Mouse (Mus musculus) layer of hippocampus, postnatal 36 days (tissue): ENCODE results near the gene Doc2g. TPM values are rescaled to one million over a fixed set of nuclear protein-coding genes. Genes with fewer than 3 reads are reported as not detected.
A peak's percentile ranks its signal among the peaks of the same experiment; 100 is the strongest.

ENCODE experiments used
- DNase-seq, 2 experiments: peaks; one replicate each; pipeline ENCODE4 v3.0.0; 2022
- total RNA-seq, 2 experiments: library from RNA; stranded (reverse); gene quantifications; 2 replicates each; pipeline ENCODE4 v1.2.3; 2021

The Doc2g gene
- total RNA-seq, 2 experiments from 2014 or later: 4.2 to 4.4 TPM

DNA sequence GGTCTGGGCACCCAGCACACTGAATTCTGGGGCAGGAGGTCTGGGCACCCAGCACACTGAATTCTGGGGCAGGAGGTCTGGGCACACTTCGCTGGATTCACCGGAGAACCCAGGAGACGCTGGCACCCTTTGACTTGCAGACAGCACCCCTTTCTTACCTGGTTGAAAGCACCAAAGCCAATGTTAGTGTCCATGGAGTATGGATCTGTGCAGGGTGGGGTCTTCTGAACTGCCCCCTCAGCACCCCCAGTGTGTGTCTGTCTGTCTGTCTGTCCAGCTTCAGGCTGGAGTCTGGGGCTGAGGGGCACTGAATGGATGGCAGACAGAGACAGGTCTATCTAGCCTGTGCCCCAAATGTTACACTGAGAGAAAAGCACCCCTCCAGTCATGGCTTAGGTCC lies 11.6 kb upstream of the Doc2g start:
- DNase-seq: no peak

DNA sequence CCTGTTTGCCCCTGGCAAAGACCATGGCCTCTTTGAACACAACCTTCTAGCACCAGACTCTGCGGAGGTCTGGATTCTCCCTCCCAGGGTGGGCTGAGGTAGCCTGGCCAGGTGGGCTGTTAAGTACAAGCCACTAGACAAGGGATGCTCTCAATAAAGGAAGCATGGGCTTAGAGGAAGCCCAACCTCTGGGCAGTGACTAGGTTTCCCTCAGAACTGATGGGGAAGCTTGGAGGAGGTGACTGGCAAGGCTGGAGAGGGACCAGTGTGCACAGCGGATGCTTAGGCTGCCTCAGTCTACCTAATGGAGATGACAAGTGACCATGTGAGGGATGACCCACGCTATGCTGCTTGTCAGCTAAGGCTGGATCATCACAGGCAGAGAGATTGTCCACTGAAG lies 11.1 kb upstream of the Doc2g start:
- no peak for DNase-seq

DNA sequence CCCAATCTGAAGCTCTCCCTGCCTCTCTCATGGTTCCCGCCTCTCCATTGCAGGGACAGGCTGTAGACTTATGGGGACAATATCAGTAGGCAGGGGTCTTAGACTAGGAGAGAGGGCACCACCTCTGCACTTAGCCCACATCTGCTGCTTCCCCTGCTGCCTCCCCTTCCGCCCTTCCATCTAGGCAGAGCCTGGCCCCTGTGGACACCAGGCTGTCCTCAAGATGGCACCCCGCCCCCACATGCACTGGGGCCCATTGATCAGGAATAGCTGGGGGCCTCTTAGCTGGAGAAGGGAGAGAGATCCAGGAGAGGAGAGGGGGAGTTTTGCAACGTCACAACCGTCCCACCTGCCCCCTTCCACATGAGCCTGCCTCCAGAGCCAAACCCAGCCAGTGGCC lies 10.7 kb upstream of the Doc2g start, which contains the start of gene Tbx10:
Gene Tbx10, plus strand, starts transcription at position 337 of the 400 bp plus-strand sequence.
- no peak for DNase-seq

DNA sequence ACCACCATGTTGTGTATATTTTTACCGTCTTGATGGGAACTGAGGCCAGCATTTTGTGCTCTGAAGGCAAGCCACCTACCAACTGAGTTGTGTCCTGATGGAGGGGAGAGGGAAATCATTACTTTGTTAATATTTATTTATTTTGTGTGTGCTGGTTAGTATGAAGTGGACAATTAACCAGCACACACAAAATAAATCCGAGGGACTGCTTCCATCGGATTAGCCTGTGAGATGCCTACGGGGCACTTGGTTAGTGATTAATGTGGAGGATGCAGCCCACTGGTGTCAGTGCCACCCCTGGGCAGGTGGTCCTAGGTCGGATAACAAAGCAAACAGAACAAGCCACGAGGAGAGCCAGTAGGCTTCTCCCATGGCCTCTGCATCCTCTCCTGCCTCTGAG lies 8.2 kb upstream of the Doc2g start:
- DNase-seq: no peak

DNA sequence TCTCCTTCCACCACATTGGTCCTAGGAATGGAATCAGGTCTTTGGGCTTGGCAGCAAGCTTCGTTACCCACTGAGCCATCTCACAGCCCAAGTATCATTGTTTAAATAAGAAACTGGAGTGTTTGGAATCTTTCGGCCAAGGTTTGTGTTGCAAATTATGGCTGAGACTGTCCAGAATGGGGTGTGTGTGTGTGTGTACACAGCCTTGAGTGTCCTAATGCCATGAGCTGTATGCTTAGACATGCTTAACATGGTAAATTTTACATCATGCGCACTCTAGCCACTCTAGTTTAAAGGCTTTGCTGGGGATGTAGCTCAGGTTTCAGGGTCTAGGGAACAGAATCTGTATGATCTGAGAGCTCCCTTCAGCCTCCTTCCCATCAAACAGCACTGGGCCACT lies 7.6 kb upstream of the Doc2g start:
- no peak for DNase-seq

DNA sequence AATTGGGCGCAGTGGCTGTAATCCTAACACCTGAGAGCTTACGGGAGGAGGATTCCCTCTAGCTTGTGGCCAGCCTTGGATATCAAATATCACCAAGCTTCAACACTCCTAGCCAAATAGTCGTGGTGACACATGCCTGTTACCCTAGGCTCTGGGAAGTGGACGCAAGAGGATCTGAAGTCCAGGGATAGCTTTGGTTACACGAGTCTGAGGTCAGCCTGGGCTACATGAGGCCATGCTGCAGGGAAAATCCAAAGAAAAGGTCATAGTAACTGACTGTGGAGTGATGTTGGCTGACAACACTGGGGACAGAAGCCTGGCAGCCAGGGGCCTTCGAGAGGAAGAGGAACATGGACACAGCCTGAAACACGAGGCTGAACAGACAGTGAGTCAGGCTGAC lies 7.0 kb upstream of the Doc2g start:
- no peak for DNase-seq

DNA sequence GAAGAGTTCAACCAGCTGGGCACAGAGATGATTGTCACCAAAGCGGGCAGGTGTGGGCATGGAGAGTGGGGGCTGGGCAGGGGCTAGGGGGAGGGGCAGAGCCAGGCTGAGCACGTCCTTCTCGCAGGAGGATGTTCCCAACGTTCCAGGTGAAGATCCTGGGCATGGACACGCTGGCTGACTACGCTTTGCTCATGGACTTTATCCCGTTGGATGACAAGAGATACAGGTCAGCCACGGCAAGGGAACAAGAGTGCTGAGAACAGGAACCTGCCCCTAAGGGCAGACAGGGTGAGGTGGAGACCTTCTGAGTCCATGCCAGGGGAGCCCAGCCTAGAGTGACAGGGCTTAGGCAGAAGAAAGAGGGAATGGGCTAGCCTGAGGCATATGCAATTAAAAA lies 6.4 kb upstream of the Doc2g start:
- DNase-seq: no peak

DNA sequence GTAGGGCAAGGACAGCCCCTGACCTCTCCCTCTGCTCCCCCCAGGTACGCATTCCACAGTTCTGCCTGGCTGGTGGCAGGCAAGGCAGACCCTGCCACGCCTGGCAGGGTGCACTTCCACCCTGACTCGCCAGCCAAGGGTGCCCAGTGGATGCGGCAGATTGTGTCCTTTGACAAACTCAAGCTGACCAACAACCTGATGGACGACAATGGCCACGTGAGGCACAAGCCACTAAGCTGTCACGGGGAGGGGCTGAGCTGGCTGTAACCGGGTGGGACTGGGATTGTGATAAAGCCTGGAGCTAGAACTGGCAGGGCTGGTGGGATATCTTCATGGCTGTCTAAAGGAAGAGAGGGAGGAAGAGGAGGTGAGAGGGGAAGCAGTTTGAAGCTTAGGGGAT lies 5.9 kb upstream of the Doc2g start:
- DNase-seq: no peak

DNA sequence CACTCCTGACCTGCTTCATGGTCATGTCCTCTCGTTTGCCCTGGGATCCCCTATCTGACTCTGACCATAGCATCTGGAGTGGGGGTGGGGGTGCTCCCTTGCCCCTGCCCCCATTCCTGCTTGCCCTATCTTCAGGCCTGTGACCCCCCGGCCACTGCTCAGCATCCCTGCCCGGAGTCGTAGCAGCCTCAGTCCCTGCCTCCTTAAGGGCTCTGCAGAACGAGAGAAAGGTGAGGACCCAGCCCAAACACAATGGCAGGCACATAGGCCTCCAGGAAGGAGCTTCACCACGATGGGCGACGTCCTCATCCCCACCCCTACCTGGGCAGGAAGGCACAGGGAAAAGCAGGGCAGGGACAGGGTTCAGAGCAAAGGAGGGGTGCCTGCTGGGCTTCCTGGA lies 4.8 kb upstream of the Doc2g start:
- DNase-seq: no peak

DNA sequence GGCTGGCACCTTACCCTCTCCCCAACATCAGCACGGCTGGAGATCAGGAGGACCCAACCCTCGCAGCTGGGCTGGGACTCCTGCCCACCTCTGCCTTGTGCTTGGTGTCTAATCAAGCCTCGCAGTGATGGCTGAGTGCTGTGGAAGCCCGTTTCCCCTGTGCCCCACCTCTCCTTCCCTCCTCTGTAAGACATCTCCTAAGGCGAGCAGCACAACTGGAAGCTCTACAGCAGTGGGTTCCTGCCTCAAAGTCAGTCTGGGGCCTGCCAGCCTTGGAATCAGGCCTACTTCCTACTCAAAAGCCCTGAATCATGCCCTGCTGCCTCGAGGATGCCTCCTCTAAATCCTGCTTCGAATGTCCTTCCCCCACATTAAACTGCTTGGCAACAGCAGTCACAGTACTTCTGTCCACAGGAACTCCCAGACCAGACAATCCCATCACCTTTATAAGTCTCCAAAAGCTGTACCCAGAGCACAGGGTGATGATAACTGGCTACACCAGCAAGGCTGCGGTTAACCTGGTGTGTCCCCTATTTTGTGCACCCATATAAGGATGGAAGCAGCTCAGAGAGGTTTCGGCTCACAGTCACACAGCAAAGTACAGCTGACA lies 3.9 kb upstream of the Doc2g start:
- DNase-seq: no peak

DNA sequence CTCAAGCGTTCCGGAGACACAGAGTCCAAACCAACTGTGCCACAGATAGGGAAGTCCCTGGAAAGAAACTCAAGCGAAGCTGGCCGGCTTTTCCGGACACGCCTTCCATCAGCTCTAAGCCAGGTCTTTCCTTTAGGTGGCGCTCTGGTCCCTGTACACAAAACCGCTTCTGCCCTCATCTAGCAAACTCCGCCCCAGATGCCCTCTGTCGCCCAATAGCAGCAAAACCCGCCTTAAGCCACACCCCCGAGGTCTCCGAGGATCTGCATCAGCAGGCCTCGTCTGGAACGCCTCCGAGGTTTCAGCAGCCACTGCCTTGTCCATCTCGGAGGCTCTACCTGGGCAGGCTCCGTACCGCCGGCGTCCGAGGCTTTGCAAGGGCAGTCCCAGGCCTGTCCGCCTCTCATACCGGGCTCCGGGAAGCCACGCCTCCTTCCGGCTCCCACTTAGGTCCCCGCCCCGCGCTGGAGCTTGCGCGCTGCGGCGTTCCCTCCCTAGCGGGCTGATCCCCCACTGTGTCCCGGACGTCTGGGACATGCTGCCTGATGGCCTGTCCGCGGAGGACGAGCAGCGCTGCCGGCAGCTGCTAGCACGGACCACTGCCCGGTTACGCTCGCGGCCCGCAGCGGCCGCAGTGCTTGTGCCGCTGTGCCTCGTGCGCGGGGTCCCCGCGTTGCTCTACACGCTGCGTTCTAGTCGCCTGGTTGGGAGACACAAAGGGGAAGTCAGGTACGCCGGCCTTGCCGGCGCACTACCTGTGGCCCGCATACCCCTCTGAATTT lies 2.8 kb upstream of the Doc2g start, which contains the start of the genes Nudt8 and Gm49405:
Gene Nudt8, plus strand, starts transcription at position 462 of the 782 bp plus-strand sequence.
Gene Gm49405, plus strand, starts transcription at position 508 of the 782 bp plus-strand sequence.
- DNase-seq: peak; percentile 96 to 97

DNA sequence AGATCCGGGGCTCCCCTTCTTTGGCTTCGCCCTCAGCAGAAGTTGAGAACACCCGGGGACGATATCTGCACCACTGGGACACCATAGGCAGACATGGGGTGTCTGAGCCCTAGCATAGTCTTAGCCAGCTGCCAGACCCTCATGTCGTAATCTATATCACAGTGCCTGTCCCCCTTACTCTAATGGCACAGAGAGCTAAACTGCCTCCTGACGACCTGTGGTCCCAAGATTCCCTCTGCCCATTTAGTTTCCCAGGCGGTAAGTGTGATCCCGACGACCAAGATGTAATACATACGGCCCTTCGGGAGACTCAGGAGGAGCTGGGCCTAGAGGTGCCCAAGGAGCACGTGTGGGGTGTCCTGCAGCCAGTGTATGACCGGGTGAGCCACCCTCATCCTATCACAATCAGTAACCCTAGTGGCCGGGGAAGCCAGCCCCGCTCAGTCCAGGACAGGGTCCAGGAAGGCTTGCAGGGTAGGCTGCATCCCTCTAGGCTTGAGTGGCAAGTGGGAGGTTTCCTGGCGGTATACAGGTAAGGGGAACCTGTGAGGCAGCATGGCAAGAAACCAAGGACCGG lies 2.1 kb upstream of the Doc2g start:
- no peak for DNase-seq

DNA sequence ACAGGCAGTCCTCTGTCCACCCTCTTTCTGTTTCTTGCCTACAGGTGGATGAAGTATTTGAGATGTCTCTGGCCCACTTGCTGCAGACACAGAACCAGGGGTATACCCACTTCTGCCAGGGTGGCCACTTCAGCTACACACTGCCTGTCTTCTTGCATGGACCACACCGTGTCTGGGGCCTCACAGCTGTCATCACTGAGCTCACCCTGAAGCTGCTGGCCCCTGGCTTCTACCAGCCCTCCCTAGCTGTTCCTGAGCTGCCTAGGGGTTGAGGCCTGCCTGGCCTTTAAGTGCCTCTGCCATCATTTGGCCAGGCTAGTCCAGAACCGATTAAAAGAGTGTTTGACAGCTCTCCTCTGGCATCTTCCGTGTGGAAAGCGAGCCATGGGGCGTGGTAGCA lies 1.4 kb upstream of the Doc2g start:
- no peak for DNase-seq

DNA sequence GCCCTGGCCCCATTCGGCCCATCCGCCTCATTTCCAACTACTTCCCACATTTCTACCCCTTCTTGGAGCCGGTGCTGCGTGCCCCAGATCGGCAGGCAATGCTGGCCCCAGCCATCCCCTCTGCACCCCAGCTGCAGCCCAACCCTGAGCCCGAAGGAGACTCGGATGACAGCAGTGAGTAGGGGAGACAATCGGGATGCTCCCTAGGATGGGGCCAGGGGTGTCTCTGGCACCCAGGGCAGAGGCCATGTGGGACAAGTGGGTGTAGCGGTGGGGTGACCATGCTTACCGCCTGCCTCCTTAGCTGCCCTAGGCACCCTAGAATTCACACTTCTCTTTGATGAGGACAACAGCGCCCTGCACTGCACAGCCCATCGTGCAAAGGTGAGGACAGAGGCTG lies 528 bp downstream of the Doc2g start:
- DNase-seq: no peak

DNA sequence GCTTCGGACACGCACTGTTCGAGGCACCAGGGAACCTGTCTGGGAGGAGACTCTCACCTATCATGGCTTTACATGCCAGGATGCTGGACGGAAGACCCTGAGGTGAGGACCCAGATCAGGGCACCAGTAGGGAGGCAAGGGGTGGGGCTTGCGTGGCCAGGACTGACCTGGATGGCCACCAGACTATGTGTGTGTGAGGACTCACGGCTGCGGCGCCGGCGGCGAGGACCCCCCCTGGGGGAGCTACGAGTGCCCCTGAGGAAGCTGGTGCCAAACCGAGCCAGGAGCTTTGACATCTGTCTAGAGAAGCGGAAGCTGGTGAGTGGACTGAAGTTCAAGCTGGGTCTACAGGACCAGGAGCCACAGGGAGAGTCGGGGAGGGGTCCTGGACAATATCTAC lies 1.2 kb downstream of the Doc2g start:
- no peak for DNase-seq

DNA sequence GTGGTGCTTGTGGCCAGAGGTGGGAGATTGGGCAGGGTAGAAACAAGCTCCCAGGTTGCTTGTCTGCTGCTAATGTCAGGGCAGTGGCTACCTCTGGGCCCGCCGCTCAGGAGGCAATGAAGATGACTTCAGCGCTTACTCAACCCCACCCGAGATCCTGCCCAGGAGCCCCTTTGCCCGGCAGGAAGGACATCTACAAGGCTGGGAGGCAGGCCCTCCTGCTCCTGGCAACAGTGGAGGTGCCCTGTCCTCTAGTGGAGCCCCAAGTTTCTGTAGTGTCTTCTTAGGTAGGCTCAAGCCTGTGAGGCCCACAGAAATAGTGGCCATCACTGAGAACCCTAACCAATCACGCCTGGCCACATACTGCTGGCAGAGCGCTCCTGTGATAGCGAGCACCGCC lies 2.0 kb downstream of the Doc2g start:
- no peak for DNase-seq

DNA sequence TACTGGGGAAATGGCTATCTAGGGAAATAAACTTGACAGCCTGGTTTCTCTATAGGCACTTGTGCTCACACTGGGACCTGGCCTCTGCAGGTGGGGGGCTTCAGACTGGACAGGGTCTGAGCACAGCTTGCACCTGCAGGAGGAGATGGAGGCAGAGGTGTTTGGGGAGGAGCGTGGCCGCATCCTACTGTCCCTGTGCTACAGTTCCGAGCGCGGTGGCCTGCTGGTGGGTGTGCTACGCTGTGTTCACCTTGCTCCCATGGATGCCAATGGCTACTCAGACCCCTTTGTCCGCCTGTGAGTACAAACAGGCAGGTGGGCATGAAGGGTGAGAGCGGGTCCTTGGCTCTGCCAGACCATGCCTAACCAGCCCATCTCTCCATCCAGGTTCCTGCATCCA lies 2.9 kb downstream of the Doc2g start:
- no peak for DNase-seq

DNA sequence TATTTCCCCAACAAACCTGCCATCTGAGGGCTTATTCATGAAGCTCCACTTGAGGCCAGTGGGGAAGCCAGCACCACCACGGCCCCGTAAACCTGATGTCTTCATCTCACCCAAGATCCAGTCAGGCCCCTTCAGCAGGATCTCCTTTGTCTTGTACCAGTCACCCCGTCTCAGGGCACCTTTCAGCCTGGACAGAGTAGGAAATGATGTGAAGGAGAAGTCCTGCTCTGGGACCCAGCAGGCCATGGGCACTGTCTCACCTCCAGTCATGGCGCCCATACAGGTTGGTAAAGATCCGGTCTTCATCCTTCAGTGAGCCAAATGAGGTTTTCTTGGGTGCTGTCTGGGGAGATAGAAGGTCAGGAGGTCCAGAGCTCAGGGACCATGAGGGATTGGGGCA lies 8.0 kb downstream of the Doc2g start:
- no peak for DNase-seq

DNA sequence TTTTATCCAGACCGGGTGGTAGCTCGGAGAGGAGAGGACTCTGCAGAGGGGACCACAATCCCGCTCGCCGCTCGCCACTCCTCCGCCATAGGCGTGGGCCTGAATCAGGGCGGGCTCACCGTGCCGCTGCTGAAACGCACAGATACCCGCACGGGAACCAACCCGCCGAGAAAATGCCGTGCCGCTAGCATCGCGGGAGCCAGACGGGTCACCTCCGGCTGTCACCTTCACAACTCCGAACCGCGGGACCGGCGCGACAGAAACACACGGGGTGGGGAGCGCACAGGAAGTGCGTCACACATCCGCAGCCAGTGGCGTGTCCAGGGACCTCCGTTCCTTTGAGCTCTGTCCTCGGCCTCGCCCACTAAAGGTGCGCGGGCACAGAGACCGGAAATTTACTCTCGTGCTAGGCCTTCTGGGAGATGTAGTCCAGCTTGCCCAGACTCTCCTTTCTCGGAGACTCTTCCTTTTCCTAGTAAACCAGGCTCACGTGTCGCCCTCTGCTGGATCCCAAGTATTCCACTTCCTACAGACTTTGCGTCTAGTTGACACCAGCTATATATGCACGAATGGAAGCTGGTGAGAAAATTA lies 9.4 kb downstream of the Doc2g start, which contains the start of gene Ndufv1:
Gene Ndufv1, minus strand, starts transcription at position 375 of the 591 bp plus-strand sequence.
- peak; percentile 96 to 98 for DNase-seq

DNA sequence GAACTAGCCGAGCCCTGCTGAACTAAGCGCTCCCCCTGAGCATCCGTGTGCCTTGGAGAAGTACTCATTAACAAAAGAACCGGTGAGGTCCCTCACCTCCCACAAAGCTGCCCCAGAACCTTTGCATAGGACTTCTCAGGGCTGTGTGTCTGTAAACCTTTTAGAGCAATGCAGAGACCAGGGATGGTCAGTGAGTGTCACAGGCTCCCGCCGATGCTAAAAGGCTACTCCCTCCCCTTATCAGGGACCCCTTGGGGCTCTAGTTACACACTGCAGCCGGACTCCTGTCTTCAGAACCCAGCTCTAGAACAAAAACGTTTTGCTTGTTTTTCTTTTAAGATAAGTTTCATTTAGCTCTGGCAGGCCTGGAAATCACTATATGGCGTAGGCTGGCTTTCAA lies 10.0 kb downstream of the Doc2g start:
- DNase-seq: no peak

DNA sequence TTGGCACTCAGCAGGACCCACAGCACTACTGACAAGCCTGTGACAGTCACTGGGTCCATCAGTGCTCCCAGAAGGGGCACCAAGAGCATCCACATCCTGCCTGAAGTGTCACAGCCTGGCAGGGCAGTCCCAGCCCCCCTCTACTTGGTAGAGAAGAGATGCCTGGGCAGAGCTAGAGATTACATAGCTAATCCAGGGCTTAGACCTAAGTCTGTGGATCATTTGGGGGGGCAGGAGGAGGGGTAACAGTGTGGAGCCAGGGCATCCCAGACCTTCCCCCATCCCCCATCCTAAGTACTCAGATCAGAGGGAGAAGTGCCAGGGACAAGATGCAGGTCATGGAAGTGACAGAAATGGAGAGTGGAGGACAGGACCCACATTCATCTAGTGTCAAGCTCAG lies 11.7 kb downstream of the Doc2g start:
- no peak for DNase-seq

DNA sequence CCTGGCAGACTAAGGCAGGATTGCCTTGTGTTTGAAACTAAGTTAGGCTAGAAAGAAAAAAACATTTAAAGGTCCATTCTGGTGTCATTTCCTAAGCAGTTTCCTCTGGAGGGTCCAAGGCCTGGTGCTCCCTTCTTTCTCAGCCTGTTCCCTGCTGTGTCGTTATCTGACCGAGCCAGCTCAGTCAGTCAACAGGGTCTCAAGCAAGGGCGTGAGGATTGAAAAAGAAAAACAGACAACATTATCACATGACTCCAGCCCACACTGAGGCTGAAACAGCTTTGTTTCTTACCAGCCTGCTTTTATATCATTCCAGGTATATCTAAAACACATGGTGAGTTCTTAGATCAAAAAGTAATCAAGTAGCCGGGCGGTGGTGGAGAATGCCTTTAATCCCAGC lies 12.5 kb downstream of the Doc2g start:
- DNase-seq: no peak

DNA sequence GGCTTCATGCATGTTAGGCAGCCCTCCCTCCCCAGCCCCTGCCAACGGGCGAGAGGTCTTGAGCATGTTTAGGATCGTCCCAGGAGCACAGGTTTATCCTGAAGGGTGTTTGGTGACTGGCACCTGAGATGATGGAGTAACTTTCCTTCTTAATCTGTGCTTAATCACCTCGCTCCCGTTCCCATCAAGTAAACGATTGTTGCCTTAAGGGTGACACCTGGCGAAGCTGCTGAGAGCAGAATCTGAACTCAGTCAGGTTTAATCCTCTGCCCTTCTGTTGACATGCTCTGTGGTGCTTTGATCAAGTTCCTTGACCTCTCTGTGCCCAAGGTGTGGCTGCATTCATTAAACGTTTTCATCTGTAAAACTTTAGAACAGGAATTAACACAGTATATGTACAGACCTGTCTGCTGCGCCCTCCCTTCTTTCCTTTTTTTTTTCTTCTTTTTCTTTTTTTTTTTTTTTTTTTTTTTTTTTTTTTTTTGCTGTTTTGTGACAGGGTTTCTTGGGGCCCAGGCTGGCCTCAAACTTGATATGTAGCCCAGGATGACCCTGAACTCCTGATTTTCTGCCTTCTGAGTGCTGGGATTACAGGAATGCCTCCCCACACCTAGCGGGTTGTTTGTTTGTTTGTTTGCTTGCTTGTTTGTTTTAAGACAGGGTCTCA lies 14.9 kb downstream of the Doc2g start:
- DNase-seq: no peak
